Mouse (Mus musculus) monocyte, adult 2 months (primary cell): ENCODE measurements around the gene Shb.

Experiments
- DNase-seq, 2 experiments: peaks; one replicate each; pipeline ENCODE4 v3.0.0; 2022; ENCODE audit warnings: low spot score in 2 of 2, low read depth in 1 of 2

The Shb gene

DNA sequence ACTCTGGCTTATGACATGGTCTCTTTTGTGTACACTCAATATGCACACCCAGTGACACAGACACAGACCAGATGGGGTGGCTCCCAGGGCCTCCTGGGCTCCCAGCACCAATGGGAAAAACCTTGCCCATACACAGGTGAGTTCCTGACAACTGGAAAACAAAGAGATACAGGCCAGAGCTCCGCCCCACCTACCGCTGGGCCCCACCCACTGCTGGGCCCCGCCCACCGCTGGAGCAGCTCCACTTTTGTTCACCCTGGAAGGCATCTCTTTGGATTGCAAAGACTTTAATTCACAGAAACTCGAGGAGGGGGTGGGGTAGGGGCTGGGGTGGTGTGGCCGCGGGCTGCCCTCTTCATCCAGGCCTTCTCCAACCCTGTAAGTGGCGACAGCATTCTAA is 108.9 kb downstream of the Shb start:
- DNase-seq, result no peak

DNA sequence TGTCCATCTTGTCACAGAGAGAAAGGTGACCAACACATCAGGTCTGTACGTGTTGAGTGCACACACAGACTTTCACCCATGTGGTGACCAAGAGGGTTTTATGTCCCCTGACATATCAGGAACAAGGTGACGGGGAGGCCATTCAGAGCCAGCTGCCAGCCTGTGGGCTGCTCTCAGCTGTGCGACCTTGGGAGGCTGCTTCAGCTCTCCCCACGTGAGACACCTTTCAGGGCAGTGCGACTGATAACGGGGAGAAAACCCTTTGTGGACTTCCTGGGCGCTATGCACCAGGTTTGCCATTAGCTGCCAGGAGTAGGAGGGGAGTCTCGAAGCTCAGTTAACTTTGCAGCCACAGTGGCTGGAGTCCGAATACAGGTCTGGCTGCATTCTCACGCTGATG is 109.6 kb downstream of the Shb start:
- no peak for DNase-seq

DNA sequence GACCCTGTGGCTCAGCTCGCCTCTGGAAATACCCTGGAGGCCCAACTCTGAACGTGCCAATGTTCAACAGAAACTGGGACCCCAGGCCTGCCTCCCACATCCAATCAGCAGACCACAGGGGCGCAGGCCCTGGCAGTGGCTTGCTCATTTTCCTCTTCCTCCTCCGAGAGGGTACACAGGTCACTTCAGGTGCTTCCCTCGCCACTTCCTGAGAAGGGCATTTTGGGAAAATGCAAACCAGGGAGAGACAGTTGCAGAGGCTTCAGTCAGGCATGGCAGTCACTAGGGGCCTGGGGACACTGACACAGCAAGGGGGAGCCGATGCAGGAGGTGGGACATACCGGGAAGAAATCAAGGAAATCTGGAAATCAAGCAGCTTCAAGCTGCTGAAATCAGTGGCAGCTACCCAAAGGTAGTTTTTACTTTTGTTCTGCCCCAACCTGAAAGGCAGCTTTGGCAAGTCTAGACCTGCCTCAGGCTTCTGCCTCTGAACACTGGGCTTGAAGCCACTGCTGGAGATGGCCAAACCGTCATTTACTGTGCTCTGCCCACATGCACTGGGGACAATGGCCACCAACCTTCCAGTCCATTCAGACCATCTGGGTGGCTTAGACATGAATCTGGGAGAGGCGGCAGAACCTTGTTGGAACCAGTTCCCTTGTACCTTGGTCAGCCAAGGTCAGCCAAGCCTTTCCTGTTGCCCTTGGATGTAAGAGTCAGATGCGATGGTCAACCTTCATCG is 110.6 kb downstream of the Shb start:
- DNase-seq, result no peak

DNA sequence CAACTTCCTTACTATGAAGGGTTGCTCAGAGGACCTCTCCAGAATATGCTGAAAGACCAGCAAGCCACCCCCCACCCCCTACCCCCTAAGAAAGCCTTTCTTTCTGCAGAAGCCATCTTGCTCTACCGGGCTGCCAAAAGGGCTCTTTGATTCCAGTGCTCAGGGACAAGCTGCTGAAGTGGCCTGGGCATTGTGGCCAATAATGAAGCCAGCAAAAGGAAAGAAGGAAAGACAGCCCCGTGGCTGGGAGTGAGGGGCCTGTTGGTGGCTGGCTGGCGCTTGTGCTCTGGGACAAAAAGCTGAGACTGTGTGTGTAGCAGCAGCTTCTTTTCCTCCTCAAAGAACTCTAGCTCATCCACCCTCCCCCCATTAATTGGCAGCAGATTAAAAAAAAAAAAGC is 111.5 kb downstream of the Shb start:
- no peak for DNase-seq

DNA sequence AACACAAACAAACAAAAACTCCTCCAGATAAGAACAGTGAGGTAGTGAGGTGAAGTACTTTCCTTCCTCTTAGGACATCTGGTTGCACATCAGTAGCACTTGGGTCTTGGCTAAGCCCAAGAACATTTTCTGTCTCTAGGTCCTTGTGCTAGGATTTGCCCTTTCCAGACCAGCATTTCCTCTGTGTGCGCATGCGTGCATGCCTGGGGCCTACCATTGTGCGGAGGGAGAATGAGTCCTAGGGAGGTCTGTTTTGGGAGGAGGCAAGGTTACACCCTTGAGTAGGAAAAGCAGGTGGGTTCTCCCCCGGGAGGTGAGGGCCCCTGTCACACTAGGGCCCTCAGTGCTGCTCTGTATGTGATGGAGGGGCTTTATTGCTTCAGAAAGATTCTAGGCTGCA is 113.2 kb downstream of the Shb start:
- DNase-seq, result no peak

DNA sequence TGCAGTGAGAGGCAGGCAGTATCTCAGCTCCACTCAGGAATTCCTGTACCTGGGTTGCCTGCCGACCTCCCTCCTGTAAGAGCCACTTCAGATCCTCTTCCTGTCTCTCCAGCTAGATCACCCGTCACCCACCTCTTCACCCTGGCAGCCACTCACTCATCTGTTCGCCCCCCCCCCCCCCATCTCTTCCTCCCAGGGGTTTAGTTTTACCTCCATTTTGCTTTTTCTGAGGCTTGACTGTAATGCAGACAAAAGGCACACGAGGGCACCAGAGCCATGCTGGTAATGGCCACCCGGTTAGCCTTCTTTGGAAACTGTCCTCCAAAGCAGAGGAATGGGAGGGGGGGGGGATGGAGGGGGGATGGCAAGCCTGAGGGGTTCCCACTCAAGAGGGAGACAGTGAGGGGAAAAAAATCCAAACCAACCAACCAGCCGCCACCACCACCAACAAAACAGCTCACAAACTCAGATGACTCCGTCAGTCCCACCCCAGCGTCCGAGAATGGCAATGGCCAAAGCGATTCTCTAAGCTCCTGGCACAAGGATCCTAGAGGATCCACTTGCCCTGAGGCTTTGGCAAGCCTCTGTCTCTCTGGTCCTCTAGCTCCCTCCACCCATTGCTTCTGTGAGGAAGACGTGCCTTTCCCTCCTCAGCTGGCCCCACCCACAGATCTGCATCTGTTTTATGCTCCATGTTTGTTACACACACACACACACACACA is 113.9 kb downstream of the Shb start:
- DNase-seq, result no peak

DNA sequence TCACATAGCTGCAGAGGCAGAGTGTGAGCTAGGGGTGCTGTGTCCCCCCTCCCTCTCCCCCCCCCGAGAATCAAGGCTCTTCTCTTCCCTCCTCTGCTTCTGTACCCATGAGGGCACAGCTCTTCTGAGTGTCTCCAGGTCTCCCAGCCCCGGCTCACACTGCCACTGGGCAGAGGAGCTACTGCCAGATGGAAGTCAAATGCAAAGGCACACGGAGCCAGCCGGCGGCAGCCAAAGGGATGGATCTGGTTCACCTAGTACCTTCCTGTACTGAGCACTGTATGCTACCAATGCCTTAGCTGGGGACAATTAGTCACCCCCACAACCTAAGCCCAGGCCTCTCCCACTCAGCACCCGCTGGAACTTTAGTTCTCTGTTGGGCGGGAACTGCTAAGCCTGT is 116.0 kb downstream of the Shb start:
- no peak for DNase-seq

DNA sequence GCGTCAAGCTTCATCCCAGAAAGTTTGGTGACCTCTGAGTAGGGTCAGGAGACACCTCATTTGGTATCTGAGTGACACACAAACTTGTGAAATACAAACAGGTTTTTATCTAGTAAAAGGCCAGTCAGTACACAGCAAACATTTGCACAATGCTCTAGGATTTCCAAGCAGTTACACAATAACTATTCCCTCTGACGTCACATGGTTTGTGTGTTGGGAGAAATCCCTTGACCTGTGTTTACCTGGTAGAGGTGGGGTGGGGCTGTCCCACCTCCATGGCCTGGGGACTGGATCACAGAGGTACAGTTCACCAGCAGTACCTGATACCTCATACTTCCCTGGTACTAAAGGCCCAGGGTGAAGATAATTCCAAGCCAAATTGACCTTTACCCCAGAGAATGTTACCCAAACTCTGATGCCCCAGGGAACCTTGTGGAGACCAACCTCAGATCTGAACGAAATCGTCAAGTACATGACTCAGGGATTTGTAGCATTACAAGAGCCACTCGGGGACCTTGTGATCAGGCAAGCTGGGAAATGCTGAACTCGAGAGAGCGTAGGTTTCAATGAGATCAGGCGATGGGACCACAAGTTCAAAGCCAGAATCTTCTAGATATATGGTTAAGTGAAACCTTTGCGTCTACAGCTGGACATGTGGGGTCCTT is 118.5 kb downstream of the Shb start:
- DNase-seq, result no peak

DNA sequence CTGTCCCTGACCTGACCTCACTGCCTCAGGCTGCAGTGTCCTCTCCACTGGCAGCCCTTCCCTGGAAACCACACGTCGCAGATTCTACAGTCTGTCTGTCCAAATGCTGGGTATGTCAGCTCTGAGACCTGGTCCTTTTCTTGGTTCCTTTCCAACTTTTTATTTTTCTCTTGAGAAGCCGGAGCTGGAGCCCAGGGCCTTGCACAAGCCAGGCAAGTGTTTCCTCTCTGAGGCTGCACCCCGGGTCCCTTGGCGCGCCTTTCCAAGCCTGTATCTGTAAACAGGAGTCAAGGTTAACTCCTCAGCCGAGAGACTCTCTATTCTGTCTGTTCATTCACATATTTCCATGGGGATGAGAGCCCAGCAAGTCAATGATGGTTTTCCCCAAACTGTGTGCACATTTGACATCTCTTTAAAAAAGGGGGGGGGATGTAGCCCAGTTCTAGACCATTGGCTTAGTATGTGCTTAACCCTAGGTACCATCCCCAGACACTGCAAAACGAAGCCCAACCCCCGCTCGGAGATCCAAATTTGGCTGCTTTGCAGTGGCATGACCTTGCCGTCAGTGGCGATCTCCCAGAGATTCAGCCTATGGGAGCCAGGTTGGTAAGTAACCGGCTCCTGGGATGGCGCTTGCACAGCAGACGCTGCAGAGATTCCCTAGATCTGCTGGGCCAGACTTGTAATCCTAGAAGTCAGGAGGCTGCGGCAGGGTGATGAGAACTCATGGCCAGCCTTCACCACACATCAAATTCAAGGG is 119.7 kb downstream of the Shb start:
- DNase-seq, result no peak

DNA sequence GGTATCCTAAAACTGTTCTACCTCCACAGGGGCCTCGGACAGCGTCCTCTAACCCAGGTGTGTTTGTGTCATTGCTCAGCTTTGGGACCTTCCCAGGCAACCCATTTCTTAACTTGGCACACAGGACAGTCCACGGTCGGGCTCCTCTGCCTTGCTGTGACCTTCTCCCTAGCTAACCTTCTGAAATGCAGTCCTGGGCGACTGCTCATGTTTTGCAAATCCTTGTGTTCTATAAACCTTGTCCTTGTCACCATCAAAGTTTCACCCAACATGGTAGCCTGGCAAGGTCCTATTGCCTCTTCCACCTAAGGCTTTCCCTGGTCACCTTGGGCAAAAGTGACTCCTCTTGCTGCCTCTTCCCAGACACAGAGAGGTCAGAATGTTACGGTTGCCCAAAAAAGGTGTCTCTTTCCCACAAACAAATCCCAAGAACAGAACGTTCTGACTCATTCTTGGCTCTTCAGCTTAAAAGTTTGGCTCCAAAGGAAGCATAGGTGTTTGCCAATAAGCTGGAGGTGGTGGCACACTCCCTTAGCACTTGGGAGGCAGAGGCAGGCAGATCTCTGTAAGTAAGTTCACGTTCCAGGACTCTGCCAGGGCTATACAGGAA is 121.0 kb downstream of the Shb start:
- no peak for DNase-seq

DNA sequence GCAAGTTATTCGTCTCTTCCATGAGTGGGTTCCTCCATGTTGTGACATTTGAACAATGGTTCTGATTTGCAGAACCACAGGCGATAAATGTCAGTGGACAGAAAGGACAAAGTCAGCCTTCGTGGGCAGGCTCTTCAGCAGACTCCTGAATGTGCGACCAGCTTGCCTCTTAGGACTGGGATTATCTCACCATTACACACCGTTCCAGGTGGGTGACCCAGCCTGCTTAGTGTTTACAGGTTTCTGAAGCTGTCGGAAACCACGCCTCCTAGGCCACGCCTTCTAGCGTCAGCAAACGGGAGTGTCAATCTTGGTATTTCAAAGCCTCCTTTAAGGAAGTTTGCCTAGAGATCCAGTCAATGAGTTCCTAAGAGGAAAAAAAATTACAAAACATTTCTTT is 123.0 kb downstream of the Shb start:
- DNase-seq, result peak; percentile 33 to 69

DNA sequence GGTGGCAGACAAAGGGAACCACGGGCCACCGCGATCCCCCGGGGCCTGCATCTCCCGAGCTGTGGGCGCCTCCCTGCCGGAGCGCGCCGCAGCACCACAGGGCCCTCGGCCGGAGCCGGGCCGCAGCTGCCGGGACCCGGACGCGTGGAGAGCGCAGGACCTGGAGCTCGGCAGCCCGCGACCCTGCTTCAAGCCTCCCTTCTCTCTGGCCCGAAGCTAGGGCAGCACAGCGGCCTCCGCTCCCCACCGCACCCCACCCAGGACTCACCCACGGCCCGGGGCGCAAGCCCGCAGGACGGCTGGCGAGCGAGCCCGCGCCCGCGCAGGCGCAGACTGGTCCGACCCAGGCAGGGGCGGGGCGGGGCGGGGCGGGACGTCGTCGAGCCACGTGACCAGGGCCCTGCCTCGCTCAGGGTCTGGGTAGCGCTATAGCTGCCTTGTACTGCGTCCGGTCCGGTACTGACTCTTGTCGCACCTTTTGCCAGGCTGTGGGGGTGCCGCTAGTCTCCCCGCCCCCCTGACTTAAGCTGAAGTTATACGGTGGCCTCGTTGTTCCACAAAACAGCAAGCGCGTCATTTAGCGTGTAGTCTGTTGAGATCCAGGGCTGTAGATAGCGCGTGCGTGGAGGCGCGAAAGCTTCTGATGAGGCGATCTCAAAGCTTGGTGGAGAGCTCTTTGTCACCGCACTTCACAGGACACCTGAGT is 123.7 kb downstream of the Shb start, which contains the start of gene Slc25a51:
TSS of gene Slc25a51 (minus strand) at position 340 of the 706 bp plus-strand sequence.
- DNase-seq, result peak; percentile 41 to 69

DNA sequence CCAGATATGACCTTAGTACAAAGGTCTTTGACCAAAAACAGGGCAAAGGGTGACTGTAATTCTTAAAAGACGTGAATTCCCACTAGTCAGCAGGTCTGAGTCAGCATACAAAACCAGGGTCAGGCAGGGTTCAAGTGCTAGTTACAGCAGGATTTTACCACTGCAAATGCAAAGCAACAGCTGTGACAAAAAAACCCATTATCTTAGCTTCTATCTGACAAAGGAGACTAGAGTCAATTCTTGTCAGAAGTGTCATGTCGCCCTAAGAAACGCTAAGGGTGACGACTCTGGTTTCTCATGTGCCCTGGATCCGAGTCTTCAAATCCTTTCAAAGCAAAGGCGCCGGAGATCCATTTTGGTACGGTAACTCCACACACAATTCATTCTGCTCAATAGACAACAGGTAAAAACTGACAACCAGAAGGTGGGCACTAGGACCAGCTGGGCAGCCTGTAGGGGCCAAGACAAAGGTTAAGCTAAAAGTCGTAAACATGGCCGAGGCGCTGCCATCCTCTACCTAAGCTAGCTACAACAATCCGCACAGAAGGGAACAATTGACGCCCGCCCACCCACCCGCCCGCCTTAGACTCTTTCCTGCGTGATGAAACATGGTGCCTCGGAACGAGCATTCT is 124.5 kb downstream of the Shb start:
- no peak for DNase-seq

DNA sequence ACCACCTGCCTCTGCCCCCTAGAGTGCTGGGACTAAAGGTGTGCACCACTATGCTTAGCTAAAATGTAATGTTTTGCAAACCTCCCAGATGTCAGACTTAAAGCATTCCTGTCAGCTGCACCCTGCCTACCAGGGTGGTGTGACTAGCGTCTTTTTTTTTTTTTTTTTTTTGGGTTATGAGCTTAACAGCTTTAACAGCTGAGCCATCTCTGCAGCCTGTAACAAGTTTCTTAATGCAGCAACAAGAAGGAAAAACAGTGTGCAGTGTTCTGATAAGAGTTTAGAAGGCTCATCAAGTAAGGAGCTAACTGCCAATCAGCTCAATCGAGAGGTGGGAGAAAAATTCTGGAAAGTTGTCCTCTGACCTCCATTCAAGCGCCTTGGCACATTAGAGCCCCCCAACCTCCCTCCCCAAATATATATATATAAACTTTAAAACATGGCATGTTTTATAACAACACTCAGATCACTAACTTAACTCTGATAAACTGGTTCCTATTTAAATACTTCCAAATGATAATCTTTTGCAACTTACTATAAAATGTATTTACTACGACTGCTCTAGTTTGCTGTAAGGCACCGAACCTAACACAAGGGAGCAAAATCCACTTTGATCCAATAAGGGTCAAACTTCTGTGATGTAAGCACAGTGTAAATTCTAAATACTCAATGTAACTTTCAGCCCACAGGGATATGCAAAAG is 125.1 kb downstream of the Shb start:
- no peak for DNase-seq

DNA sequence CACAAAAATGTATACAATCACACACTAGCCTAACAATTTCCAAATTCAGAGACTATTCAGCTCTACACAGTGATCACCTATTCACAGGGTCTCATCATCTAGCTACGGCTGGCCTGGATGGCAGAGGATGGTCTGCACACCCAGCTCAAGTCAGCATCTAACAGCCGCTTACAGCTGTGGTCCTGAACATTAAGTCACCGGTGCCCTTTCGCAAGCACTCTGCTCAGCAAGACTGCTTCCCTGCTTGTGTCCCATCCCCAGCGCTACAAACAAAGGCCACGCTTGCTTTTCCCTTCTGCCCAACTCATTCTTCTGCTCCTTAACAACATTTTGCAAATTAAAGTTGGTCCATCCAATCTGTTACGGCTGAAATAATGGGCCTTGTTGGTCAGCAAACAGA is 125.9 kb downstream of the Shb start:
- DNase-seq, result no peak

DNA sequence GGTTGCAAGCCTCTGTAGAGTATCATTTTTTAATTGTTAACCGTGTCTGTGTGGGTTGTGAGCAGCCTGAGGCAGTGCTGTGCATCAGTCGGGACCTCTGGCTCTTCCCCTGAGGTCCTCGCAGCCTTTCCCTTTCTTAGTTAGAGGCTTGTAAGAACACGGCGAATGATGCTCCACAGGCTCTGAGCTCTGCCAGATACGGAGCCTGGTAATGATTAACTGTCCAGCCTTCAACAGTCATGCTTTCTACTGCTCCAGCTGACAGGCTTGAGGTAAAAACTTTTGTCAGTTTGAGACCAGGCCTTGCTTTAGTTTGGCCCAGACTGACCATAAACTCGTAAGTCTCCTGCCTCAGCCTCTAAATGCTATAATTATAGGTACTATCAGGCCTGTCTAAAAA is 127.0 kb downstream of the Shb start:
- no peak for DNase-seq

DNA sequence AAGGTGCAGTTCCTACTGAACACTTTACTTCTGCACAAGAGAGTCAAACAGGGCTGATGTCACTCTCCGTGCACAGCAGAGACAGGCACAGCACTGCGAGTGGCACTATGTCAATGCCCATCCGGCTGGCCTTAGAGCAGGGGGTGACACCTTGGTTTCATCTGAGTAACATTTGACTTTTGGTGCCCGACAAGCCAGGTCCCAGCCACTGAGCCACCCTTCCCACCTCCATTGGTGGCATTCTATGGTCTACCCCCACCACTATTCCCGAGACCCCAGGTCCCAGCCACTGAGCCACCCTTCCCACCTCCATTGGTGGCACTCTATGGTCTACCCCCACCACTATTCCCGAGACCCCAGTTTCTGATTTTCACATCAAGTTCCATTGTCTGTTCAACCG is 128.2 kb downstream of the Shb start:
- no peak for DNase-seq

DNA sequence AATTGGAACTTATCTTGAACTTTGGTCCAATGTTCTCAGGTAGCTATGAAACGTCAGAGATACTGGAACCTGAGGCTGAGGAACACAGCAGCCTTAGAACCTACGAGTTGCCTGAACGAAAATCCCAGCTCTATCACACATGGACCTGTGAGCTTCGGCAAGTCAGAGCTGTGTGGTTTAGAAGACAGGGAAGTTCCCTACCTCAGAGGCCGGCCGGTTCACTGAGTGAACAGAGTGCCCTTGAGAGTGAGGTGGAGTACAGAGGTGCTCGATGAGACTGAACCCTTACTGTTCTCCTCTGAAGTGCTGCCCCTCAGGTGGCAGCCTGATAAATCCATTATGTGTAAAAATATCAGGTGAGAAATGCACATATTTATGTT is 128.8 kb downstream of the Shb start:
- DNase-seq, result no peak

DNA sequence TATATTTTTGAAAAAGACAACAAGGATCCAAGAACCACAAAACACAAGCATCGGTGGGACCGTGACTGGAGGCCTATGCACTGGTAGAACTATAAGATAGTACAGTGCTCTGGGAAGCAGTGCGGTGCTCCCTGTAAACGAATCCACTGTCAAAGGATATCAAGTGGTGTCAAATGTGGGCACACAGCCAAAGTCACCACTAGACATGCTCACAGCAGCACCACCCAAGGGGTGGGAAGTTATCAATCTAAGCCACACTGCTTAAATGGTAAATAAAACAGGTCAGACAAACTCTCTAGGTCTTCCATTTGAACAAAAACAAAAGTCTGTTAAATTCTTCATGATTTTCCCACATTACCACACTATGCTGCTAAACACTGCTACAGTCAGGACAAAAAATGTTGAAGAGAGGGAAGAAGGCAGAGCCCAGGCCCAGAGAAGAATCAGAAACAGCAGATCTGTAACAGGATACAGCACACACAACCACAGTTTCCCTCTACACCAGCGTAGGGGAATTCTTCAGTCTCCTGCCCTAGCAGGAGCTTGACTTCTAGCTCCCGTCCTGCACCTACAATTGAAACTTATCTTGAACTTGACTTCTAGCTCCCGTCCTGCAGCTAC is 129.3 kb downstream of the Shb start:
- DNase-seq, result no peak
